Mouse (Mus musculus) spleen, adult 2 months (tissue): ENCODE data around the gene Robo2. TPM values are rescaled to one million over a fixed set of nuclear protein-coding genes. Genes with fewer than 3 reads are reported as not detected.

Experiments used
- DNase-seq, 2 experiments: peaks; one replicate each; pipeline versions ENCODE4 v3.0.0 to v3.0.0-alpha.2; 2012 to 2021; ENCODE audit warnings: low spot score in 2 of 2, low read depth in 1 of 2
- H3K27ac ChIP-seq: fragments of 200-500 bp; 2 replicates; pipeline ENCODE4 v1.5.1; 2012; ENCODE audit warnings: low read length, inconsistent platforms; ENCODE audit not compliant: insufficient read depth
- H3K27me3 ChIP-seq: fragments of 200-500 bp; 2 replicates; pipeline ENCODE4 v1.6.1; 2012; ENCODE audit warnings: mild to moderate bottlenecking, moderate library complexity, low read length, inconsistent platforms; ENCODE audit not compliant: control insufficient read depth, insufficient read depth
- H3K36me3 ChIP-seq: fragments of 200-500 bp; 2 replicates; pipeline ENCODE4 v1.6.1; 2012; ENCODE audit warnings: mild to moderate bottlenecking, low read length, inconsistent platforms; ENCODE audit not compliant: control insufficient read depth, insufficient read depth
- H3K4me1 ChIP-seq: fragments of 200-500 bp; 2 replicates; pipeline ENCODE4 v1.6.1; 2011; ENCODE audit warnings: inconsistent platforms; ENCODE audit not compliant: control insufficient read depth, insufficient read depth, insufficient read length
- H3K4me3 ChIP-seq: fragments of 200-500 bp; 2 replicates; pipeline ENCODE4 v1.5.1; 2011; ENCODE audit warnings: mild to moderate bottlenecking, inconsistent platforms; ENCODE audit not compliant: insufficient read depth, insufficient read length; ENCODE audit errors: extremely low read depth
- CTCF ChIP-seq: fragments of 200-500 bp; IDR thresholded peaks from 2 replicates; pipeline ENCODE4 v1.5.1; 2011; ENCODE audit warnings: mild to moderate bottlenecking, inconsistent platforms; ENCODE audit not compliant: insufficient read depth, insufficient read length, insufficient replicate concordance; ENCODE audit errors: extremely low read depth
- POLR2A ChIP-seq: fragments of 200-500 bp; IDR thresholded peaks from 2 replicates; pipeline ENCODE4 v1.6.1; 2011; ENCODE audit warnings: low read depth, low read length, inconsistent platforms
- WGBS: fragments of 180-500 bp; shearing (Covaris S2); methylation state at CpG from one replicate; pipeline ENCODE4 v1.1.7; 2018; 5-methylcytosine and 5-hydroxymethylcytosine counted together
- polyA plus RNA-seq: library from polyadenylated mRNA; depleted of rRNA; stranded (reverse); fragments of >200 nt; gene quantifications from 2 replicates; pipeline ENCODE4 v1.2.3, GENCODE M21; 2012

Gene Robo2
- polyA plus RNA-seq, 1 experiment, result 5.2 TPM

DNA sequence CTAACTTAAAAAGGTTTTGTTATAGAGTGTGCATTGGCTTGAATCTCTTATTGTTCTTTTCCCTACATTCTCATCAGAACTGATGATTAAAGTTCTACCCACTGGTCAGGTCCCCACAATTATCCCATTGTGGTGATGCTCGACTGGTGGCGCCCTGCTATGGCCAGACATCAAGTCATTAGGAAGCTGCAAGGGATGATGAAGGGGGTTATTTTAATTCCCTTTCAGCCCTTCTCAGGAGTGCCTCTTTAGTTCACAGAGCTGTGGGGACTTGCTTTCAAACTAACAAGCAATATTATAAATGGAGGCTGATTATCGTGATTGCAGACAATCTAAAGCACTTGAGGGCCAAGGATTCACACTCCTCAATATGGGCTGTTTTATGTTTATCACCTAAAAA, 484.1 kb downstream of the Robo2 start:
- TF ChIP-seq CTCF, result no peak
- no peak for TF ChIP-seq POLR2A
- Histone ChIP-seq H3K27ac (no peak overlapping the region), H3K4me3 (no peak overlapping the region), H3K36me3 (no peaks in the 10 kb centered on the region), H3K4me1 (no peaks in the 10 kb centered on the region), H3K27me3 (no peaks in the 10 kb centered on the region)
- WGBS, result 87% methylated on average over 3 of the region's 3 CpGs
- no peak for DNase-seq

DNA sequence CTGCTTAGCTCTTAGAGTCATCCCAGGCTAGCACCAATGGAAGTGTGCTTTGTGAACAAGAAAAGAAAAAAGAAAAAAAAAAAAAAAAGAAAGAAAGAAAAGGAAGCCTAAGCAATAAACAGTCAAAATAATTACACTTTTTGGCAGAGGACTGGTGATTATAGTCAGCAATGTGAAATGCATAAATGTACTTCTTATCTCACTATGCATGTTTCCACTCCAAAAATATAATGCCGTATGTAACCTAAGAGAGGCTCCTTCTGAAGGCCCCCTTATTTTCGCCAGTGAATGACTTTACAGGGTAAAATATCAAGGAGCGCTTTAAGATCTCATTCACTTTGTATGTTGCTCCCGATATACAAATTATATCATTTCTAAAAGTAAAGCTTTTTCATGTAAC, 496.2 kb downstream of the Robo2 start:
- TF ChIP-seq POLR2A (no peak), CTCF (no peak)
- no peaks in the 10 kb centered on the region for H3K4me1 ChIP-seq
- WGBS, result 75% methylated on average over 4 of the region's 4 CpGs
- no peak overlapping the region for H3K27ac ChIP-seq
- H3K36me3 ChIP-seq, result no peaks in the 10 kb centered on the region
- no peak overlapping the region for H3K4me3 ChIP-seq
- no peak for DNase-seq
- no peaks in the 10 kb centered on the region for H3K27me3 ChIP-seq

DNA sequence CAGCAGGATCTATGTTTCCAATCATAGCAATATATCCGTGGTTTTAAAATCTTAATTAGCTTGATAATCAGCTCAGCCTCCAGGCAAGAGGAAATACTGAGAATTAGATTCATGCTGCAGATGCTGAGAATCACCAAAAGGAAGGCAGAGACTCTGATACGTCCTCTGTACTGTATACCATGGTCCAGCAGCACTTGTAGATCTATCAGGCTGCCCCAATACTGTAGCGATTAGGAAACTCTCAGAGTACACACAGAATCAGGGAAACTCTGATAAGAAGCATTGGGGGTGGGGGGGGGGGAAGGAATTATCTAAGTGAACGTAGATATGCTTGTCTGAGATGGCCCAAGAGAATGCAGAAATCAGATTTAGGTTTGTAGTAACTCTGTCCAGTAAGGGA, 496.7 kb downstream of the Robo2 start:
- Histone ChIP-seq H3K4me3 (no peak overlapping the region), H3K36me3 (no peaks in the 10 kb centered on the region), H3K4me1 (no peaks in the 10 kb centered on the region), H3K27me3 (no peaks in the 10 kb centered on the region), H3K27ac (no peak overlapping the region)
- no peak for DNase-seq
- WGBS, result 64% methylated on average over 4 of the region's 4 CpGs
- no peak for TF ChIP-seq POLR2A
- TF ChIP-seq CTCF, result no peak

DNA sequence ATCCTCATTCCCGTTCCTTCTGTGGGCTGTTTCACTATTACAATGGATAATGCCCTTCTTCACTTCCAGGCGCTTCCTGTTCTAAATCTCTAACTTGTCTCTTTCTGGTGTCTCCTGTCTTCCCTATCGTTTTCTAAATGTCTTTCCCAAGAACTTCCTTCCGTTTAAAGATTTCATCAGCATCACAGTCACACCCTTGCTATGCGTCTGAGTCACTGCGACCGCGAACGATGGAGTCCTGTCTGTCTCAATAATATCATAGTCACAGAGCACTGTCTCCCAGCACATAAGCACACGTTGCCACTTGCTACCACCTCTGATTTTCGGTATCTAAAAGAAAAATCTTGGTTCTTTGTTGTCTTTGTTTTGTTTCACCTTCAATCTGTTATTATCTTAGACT, 503.1 kb downstream of the Robo2 start:
- WGBS, result 73% methylated on average over 11 of the region's 11 CpGs
- DNase-seq, result no peak
- Histone ChIP-seq H3K36me3 (no peaks in the 10 kb centered on the region), H3K27me3 (no peaks in the 10 kb centered on the region), H3K27ac (no peak overlapping the region), H3K4me1 (no peaks in the 10 kb centered on the region), H3K4me3 (no peak overlapping the region)
- no peak for TF ChIP-seq POLR2A
- TF ChIP-seq CTCF, result no peak

DNA sequence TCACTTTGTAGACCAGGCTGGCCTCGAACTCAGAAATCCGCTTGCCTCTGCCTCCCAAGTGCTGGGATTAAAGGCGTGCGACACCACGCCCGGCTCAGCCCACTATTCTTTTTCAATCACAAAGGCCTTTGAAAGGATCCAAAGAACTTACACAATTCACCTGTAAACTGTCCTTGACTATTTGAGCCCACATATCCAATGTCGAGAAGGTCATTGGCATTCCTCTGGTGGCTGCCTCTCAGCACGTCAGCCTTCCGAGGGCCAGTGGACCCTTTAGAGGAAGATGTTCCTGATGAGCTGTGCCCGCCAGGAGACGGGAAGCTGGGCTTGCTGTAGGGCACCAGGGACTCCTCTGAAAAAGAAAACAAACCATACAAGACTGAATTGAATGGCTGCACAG, 514.8 kb downstream of the Robo2 start:
- Histone ChIP-seq H3K4me1 (no peaks in the 10 kb centered on the region), H3K36me3 (no peaks in the 10 kb centered on the region), H3K4me3 (no peak overlapping the region), H3K27ac (no peak overlapping the region), H3K27me3 (no peaks in the 10 kb centered on the region)
- 94% methylated on average over 11 of the region's 11 CpGs for WGBS
- no peak for DNase-seq
- TF ChIP-seq CTCF, result no peak
- no peak for TF ChIP-seq POLR2A

DNA sequence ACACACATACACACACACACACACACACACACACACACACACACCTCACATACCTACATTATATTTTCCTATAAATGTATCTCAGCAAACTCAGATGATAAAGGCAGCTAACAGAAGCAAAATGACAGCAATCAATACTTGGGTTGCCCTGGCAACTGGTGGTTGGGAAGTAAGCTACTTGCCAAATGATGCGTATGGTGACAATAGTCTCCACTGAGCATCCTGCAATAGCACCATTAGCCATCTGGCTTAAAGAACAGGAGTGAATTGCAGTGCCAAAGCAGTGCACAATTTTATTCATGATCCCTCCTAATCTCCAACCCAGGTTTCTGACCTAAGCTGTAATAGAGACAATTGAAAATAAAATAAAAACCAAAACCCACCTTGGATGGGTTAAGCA, 529.7 kb downstream of the Robo2 start:
- Histone ChIP-seq H3K27ac (no peak overlapping the region), H3K27me3 (no peaks in the 10 kb centered on the region), H3K4me1 (no peaks in the 10 kb centered on the region), H3K36me3 (no peaks in the 10 kb centered on the region), H3K4me3 (no peak overlapping the region)
- no peak for TF ChIP-seq POLR2A
- TF ChIP-seq CTCF, result no peak
- WGBS, result 93% methylated on average over 1 of the region's 1 CpGs
- DNase-seq, result no peak

DNA sequence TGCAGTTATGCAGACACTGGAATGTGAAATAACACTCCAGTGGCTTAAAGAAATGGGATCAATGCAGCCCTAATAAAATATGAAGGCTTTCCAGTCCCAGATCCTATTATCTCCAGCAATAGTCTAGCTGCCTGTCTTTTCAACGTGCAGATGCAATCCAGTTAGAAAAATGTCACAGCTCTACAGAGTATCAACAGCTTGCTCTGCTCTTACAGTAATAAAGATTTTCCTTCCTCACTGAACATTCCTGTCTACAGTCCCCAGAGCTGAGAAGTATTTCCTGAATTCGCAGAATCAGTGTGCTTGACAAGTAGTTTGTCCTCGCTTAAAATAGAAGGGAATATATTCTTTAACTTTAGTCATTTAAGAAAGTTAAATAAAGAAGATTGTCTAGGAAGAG, 533.7 kb downstream of the Robo2 start:
- Histone ChIP-seq H3K4me3 (no peak overlapping the region), H3K27me3 (no peaks in the 10 kb centered on the region), H3K27ac (no peak overlapping the region), H3K36me3 (no peaks in the 10 kb centered on the region), H3K4me1 (no peaks in the 10 kb centered on the region)
- TF ChIP-seq CTCF (no peak), POLR2A (no peak)
- no peak for DNase-seq
- 63% methylated on average over 3 of the region's 3 CpGs for WGBS

DNA sequence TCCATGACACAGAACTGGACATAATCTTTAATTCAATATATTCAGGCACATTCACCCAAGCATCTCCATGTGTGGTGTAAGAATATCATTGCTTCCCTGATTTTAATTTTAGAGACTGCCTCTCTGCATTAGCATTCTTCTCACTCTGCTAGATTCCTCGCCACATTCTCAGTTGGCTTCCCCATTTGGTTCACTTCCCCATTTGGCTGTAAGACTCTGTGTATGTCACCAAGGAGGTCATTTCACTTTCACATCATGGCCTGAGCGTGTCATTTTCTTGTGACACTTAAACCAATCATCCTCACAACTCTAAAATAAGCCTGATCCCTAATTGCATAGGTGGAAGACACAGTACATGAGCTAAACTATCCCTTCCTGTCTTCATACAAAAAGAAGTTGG, 536.6 kb downstream of the Robo2 start:
- H3K27me3 ChIP-seq, result no peaks in the 10 kb centered on the region
- 9% methylated on average over 2 of the region's 2 CpGs for WGBS
- DNase-seq, result no peak
- H3K36me3 ChIP-seq, result no peaks in the 10 kb centered on the region
- no peak overlapping the region for H3K4me3 ChIP-seq
- H3K27ac ChIP-seq, result no peak overlapping the region
- H3K4me1 ChIP-seq, result no peaks in the 10 kb centered on the region
- TF ChIP-seq POLR2A, result no peak
- no peak for TF ChIP-seq CTCF
